Mouse (Mus musculus): Measurements from ENCODE around the gene Rasl11b.

DNA sequence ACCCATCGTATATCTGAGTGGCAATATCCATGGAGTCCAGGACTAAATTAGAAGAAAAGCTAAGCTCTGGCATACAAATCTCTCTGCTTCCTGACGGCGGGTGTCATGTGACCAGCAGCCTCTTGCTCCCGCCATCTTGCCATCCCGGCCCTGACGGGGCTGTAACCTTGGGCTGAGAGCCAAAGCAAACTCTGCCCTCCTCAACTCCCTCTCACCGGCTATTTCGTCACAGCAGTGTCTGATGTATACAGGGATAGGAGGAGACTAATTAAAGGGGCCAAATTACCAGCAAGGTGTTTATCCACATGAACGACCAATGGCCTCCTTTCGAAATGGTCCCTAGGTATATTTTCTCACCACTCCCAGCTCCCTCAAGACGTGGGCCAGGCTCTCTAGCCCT, 43.3 kb upstream of the Rasl11b start:
- TF ChIP-seq CTCF (IDR thresholded peaks at IDR 0.05; ENCODE audit: low read depth) (no peak), EP300 (IDR thresholded peaks at IDR 0.05; ENCODE audit: low read depth) (no peak)

All from liver, postnatal 0 days (tissue).